Mouse (Mus musculus) heart, postnatal 25 days (tissue): ENCODE results near the gene Sf1. TPM values are rescaled to one million over a fixed set of nuclear protein-coding genes. Genes with fewer than 3 reads are reported as not detected.

Experiments
- microRNA-seq: library from miRNA; unstranded; fragments of <30 nt; microRNA quantifications from one replicate; pipeline ENCODE4 v1.2.0, GENCODE M21; 2022
- total RNA-seq, 2 experiments: library from RNA; stranded (reverse); gene quantifications; 2 replicates each; pipeline ENCODE4 v1.2.3; 2021

Gene Sf1
- total RNA-seq, 2 experiments from 2014 or later: 76.1 to 88.8 TPM

Small RNAs within 50 kb of the gene (microRNA-seq; reads per million reads assigned to microRNA genes)
- gene Mir6989: 1.1 reads per million

Other genes starting within 250 kb of the Sf1 start
- gene Sac3d1, start 245.0 kb upstream of the Sf1 start, total RNA-seq: 1 to 10 TPM; 7.9 to 8.5 TPM
- 10 to 100 TPM; 13.7 to 15.1 TPM for gene Snx15, start 235.4 kb upstream of the Sf1 start, total RNA-seq
- gene Batf2, start 222.7 kb upstream of the Sf1 start, total RNA-seq: under 1 TPM; 0.78 to 0.87 TPM
- 10 to 100 TPM; 54.4 to 58.4 TPM for gene Arl2, start 222.1 kb upstream of the Sf1 start, total RNA-seq
- gene Majin, start 179.3 kb upstream of the Sf1 start, total RNA-seq: not detected
- gene Gpha2, start 137.3 kb upstream of the Sf1 start, total RNA-seq: not detected
- 10 to 100 TPM; 33.6 to 38.0 TPM for gene Ppp2r5b, start 127.8 kb upstream of the Sf1 start, total RNA-seq
- gene Atg2a, start 122.0 kb upstream of the Sf1 start, total RNA-seq: 10 to 100 TPM; 22.0 to 22.2 TPM
- gene Ehd1, start 87.0 kb upstream of the Sf1 start, total RNA-seq: 100 to 1,000 TPM; 119 to 139 TPM
- 10 to 100 TPM in 1 of 2 experiments, 1 to 10 TPM in 1; 9.4 to 12.0 TPM for gene Cdc42bpg, start 57.2 kb upstream of the Sf1 start, total RNA-seq
- gene Men1, start 28.7 kb upstream of the Sf1 start, total RNA-seq: 10 to 100 TPM; 12.4 to 14.5 TPM
- gene Map4k2, start 22.6 kb upstream of the Sf1 start, total RNA-seq: 10 to 100 TPM; 42.6 to 44.3 TPM
- 1,000 to 10,000 TPM; 1,128 to 1,145 TPM for gene Pygm, start 20.7 kb downstream of the Sf1 start, total RNA-seq
- 10 to 100 TPM; 43.2 to 55.2 TPM for gene Rasgrp2, start 35.6 kb downstream of the Sf1 start, total RNA-seq
- gene Nrxn2, start 55.0 kb downstream of the Sf1 start, total RNA-seq: 1 to 10 TPM; 3.4 to 4.4 TPM
- gene Slc22a12, start 179.3 kb downstream of the Sf1 start, total RNA-seq: not detected